Mouse (Mus musculus) cerebellum, adult 9-11 months (tissue): ENCODE results near the gene Zfp423.

ENCODE experiments used
- DNase-seq: peaks from one replicate; pipeline ENCODE4 v3.0.0; 2022

Zfp423 gene

GRCm38 (mm10) chr8:87740946-87741530 is 218.4 kb downstream of the Zfp423 start:
- DNase-seq = no peak

DNA sequence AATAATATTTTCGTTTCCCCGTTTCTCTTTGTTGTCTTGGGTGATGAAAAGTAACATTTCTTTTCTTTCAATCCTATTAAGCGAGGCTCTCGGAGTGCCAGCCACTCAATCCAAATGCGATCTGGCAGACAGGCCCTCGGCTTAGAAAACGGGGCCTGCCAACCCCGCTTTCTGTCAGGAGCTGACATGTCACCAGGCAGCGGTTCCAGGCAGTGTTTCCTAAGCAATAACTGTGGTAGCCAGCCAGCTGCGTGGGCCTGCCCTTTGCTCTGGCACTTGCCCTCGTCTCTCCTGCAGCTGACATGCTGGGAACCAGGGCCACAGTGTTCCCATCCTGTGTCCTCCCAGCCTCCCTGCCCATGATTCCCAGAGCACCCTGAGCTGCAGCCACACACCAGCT is 221.5 kb downstream of the Zfp423 start:
- DNase-seq = no peak

- DNase-seq = no peak
Observed at GRCm38 (mm10) chr8:87734902-87735301, 224.5 kb downstream of the Zfp423 start.

GRCm38 (mm10) chr8:87734496-87734895 is 224.9 kb downstream of the Zfp423 start:
- DNase-seq = no peak

GRCm38 (mm10) chr8:87731062-87731461 is 228.3 kb downstream of the Zfp423 start:
- DNase-seq = no peak

DNA sequence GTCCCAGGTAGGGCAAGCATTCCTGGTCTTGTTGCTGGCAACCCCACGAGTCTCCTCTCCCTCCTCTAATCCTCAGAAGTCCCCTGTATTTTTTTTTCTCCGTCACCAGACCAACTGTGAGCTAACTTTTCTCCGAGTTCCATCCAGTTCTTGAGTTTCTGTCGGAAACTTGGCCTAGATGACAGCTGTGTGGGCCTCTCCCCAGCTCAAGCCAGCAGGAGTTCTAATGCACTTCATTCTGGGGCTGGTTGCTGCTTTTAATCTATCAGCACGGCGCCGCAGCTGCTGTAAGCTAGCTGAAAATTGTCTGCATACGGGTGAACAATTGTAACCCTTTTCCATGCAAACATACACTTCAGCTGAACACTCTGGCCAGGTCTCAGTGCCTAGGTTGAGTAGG is 236.4 kb downstream of the Zfp423 start:
- no peak for DNase-seq

GRCm38 (mm10) chr8:87719137-87719815 is 240.1 kb downstream of the Zfp423 start:
- no peak for DNase-seq

GRCm38 (mm10) chr8:87717445-87717844 is 241.9 kb downstream of the Zfp423 start:
- DNase-seq = no peak

DNA sequence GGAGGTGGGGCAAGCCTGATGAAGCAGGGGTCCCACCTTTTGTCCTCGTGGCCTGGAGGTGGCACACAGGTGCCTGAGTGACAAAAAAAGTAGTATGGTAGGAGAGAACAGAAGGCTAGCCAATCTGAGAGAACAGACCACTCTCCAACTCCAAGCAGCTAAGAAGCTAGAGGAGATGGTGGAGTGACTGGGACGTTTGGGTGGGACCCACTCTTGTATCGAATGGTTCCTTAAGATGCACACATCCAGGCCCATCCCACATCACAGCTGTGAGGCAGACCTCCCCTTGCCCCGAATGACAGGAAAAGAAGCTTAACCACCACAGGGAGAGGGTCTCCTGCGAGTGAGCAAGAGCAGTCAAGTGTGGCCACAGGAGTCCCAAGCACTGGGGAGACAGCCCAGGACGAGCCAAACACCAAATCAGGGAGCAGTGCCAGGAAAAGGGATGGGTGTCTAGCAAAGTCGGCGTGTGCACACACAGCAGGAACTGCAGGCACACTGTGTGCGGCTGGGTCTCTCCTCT is 242.6 kb downstream of the Zfp423 start:
- no peak for DNase-seq

- peak; percentile 68 for DNase-seq
Observed at GRCm38 (mm10) chr8:87715731-87716682, 243.4 kb downstream of the Zfp423 start.

DNA sequence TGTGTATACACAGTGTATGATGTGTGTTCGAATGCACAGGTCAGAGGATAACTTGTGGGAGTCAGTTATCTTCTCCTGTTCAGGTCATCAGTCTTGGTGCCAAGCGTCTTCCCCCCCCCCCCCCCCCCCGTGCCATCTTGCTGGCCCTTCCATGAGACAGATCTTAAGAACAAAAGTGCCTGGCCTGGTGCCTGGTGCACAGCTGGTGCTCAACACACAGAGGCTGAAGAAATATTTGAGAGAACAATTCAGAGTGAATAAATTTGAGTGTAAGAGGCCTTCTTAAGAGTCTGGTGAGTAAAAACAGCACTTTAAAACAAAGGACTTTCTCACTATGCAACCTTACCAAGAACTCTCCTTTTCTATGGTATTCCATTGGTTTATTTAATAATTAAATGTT is 245.4 kb downstream of the Zfp423 start:
- no peak for DNase-seq

- DNase-seq = no peak
Observed at GRCm38 (mm10) chr8:87711955-87712354, 247.4 kb downstream of the Zfp423 start.

GRCm38 (mm10) chr8:87708127-87708637 is 251.2 kb downstream of the Zfp423 start:
- DNase-seq = peak; percentile 59

- DNase-seq = no peak
Observed at GRCm38 (mm10) chr8:87707176-87707575, 252.2 kb downstream of the Zfp423 start.

GRCm38 (mm10) chr8:87704756-87705155 is 254.6 kb downstream of the Zfp423 start:
- DNase-seq = no peak

DNA sequence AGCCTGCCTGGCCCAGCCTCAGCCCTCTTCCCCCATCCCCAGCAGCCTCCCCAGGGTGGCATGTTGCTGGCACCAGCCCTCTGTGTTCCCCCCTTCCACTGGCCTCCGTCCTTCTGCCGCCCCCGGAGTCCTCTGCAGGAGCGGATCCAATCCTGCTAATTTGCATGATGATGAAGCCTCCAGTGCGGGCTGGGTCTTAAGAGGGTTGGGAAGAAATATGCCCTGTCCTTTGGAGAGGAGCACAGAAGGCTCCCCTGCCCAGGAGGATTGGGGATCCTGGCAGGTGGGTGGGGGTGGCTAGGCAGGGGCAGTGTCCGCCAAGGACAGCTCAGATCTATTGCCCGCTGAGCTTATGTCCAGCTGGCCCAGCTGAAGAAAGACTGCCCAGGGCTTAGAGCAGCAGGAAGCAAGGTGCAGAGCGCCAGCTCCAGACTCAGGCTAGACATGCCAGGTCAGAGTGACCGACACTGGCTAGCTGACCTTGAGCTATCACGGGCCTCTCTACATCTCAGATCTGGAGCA is 256.5 kb downstream of the Zfp423 start:
- peak; percentile 77 for DNase-seq

DNA sequence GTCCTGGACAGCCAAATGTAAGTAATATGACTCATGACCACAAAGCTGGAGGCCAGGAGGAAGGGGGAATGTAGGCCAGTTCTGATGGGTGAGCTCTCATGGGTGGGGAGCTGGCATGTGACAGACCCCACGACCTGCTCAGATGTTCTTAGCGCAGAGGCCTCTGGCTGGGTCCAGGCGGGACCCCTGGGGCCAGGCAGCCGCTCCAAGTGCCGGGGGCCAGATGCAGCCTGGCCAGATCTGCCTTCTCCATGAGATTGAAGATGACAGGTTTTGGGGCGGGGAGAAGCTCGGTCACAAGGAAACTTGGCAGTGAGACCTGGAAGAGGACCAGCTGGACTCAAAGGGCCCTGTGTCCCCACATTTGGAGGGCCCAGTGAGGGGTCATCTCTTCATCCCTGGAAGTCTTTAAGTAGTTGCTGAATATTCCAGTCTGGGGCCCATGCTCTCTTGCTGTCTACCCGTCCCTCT is 257.3 kb downstream of the Zfp423 start:
- peak; percentile 86 for DNase-seq

- peak; percentile 43 for DNase-seq
Observed at GRCm38 (mm10) chr8:87701583-87701982, 257.8 kb downstream of the Zfp423 start.

- no peak for DNase-seq
Observed at GRCm38 (mm10) chr8:87700321-87700720, 259.1 kb downstream of the Zfp423 start.

- no peak for DNase-seq
Observed at GRCm38 (mm10) chr8:87697127-87697526, 262.3 kb downstream of the Zfp423 start.

GRCm38 (mm10) chr8:87693741-87694140 is 265.7 kb downstream of the Zfp423 start:
- DNase-seq = no peak
